22 mouse cellular contexts compared by ENCODE assay signal in the genomic region with DNA sequence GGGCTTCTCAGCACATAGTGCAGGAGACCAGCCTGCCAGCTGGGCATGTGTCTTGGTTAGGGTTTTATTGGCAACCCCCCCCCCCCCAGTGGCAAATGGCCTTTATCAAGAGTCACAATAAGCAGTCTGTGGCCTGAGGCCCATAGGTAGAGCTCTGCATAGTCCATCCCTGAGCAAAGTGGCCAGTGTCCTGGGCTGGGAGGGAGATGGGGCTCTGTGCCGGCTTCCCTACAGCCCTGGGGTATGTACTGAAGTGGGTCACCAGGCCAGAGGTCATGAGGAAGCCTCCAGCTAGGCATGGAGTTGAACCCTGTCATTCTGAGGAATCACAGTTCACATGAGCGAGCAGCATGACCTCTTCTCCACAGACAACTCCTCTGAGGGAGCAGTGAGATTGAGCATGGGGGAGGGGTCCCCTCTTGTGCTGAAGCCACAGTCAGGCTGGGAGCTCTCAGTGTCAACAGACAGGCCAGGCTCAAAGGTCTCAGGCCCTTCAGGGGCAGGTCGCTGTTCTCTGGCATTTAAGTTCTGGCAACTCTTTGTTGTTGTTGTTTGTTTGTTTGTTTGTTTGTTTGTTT.
DNase-seq lines count a peak whose midpoint lies in the region; ATAC-seq and TF ChIP-seq lines count a peak whose summit lies in the region.
"Had no signal": no experiment of that assay in that cellular context is flagged by ENCODE, and none has a peak within 500 bp of the region (broad histone marks: within the 10 kb centered on the region; RNA-seq: fewer than 3 reads in every experiment).

No protein-coding gene starts in this region.

- no peak for TF ChIP-seq CTCF in liver, postnatal 0 days (IDR thresholded peaks at IDR 0.05; ENCODE audit: low read depth)

- H3K27ac ChIP-seq in liver, postnatal 0 days (ENCODE audit: low read depth), result no peak overlapping the region
- H3K27ac ChIP-seq: forebrain, embryonic 13.5 days; heart, embryonic 15.5 days; hindbrain, embryonic 15.5 days; midbrain, embryonic 12.5 days; neural tube, embryonic 12.5 days had no signal

- H3K9ac ChIP-seq in liver, postnatal 0 days (replicated peaks), result no peak overlapping the region
- H3K9ac ChIP-seq: forebrain, embryonic 13.5 days; heart, embryonic 15.5 days; hindbrain, embryonic 15.5 days; midbrain, embryonic 12.5 days; neural tube, embryonic 12.5 days had no signal

- no peaks in the 10 kb centered on the region for H3K9me3 ChIP-seq in liver, postnatal 0 days (ENCODE audit: low read length)
- H3K9me3 ChIP-seq: forebrain, embryonic 13.5 days; heart, embryonic 15.5 days; hindbrain, embryonic 15.5 days; midbrain, embryonic 12.5 days; neural tube, embryonic 12.5 days had no signal

- WGBS in liver, postnatal 0 days (ENCODE audit: insufficient replicate concordance), result 56% methylated on average over 3 of the region's 3 CpGs

- ATAC-seq in liver, postnatal 0 days, result peak; percentile 63
- ATAC-seq: forebrain, embryonic 13.5 days had no signal

- no peaks in the 10 kb centered on the region for H3K27me3 ChIP-seq in liver, postnatal 0 days (ENCODE audit: insufficient read depth, low read length)
- H3K27me3 ChIP-seq: forebrain, embryonic 13.5 days; heart, embryonic 15.5 days; hindbrain, embryonic 15.5 days; midbrain, embryonic 12.5 days; neural tube, embryonic 12.5 days had no signal

- no peak for TF ChIP-seq EP300 in liver, postnatal 0 days (IDR thresholded peaks at IDR 0.05; ENCODE audit: low read depth)

- H3K4me2 ChIP-seq in liver, postnatal 0 days (ENCODE audit: low read depth, low read length), result no peak overlapping the region
- H3K4me2 ChIP-seq: forebrain, embryonic 13.5 days; heart, embryonic 15.5 days; hindbrain, embryonic 15.5 days; midbrain, embryonic 12.5 days; neural tube, embryonic 12.5 days had no signal

- peak; percentile 34 for DNase-seq in embryo, embryonic 10 days (ENCODE audit: low spot score)
- DNase-seq in embryo, embryonic 11 days, result no peak
- peak; percentile 9 to 20 for DNase-seq in kidney, postnatal 36 days
- DNase-seq in kidney, postnatal 10 days, result no peak
- DNase-seq in adipocyte (ENCODE audit: low spot score), result peak; percentile 64
- DNase-seq in liver, postnatal 0 days, result peak; percentile 24
- no peak for DNase-seq in frontal cortex, postnatal 10 days (ENCODE audit: low spot score in 2 of 2)
- DNase-seq in thymus, postnatal 14 days, result no peak
- DNase-seq: adrenal gland, postnatal 14 days; cerebellum, adult 9-10 months; heart, postnatal 36 days; kidney, adult 9 months; lung, adult 18-20 months; lung, postnatal 14 days; right cerebral cortex, postnatal 4 days; thymus, adult 18-20 months; thymus, postnatal 4 days had no signal

- no peak overlapping the region for H3K4me3 ChIP-seq in liver, postnatal 0 days (ENCODE audit: low read depth, low read length)
- H3K4me3 ChIP-seq: forebrain, embryonic 13.5 days; heart, embryonic 15.5 days; hindbrain, embryonic 15.5 days; midbrain, embryonic 12.5 days; neural tube, embryonic 12.5 days had no signal

- H3K36me3 ChIP-seq in liver, postnatal 0 days (replicated peaks; ENCODE audit: insufficient read depth, low read length), result no peaks in the 10 kb centered on the region
- H3K36me3 ChIP-seq: heart, embryonic 15.5 days; hindbrain, embryonic 15.5 days; midbrain, embryonic 12.5 days; neural tube, embryonic 12.5 days had no signal

- peaks cover 20% of the 10 kb centered on the region for H3K4me1 ChIP-seq in liver, postnatal 0 days (ENCODE audit: insufficient read depth)
- H3K4me1 ChIP-seq: forebrain, embryonic 13.5 days; hindbrain, embryonic 15.5 days; midbrain, embryonic 12.5 days; neural tube, embryonic 12.5 days had no signal

Comparison
In these comparisons a context has a peak if more than half of its experiments do, and no peak if none do; other contexts are left out.
1. DNase-seq: peak in embryo, embryonic 10 days (single experiment), kidney, postnatal 36 days (2 of 2), adipocyte (single experiment) and liver, postnatal 0 days (single experiment); none in embryo, embryonic 11 days (single experiment), kidney, postnatal 10 days (single experiment), frontal cortex, postnatal 10 days (0 of 2) and thymus, postnatal 14 days (single experiment).